Mouse (Mus musculus) frontal cortex, postnatal 36 days (tissue): ENCODE results near the gene Sulf2.

Experiments
- DNase-seq, 2 experiments: peaks; one replicate each; pipeline ENCODE4 v3.0.0; 2022; ENCODE audit warnings: low spot score in 2 of 2

Sulf2 gene

DNA sequence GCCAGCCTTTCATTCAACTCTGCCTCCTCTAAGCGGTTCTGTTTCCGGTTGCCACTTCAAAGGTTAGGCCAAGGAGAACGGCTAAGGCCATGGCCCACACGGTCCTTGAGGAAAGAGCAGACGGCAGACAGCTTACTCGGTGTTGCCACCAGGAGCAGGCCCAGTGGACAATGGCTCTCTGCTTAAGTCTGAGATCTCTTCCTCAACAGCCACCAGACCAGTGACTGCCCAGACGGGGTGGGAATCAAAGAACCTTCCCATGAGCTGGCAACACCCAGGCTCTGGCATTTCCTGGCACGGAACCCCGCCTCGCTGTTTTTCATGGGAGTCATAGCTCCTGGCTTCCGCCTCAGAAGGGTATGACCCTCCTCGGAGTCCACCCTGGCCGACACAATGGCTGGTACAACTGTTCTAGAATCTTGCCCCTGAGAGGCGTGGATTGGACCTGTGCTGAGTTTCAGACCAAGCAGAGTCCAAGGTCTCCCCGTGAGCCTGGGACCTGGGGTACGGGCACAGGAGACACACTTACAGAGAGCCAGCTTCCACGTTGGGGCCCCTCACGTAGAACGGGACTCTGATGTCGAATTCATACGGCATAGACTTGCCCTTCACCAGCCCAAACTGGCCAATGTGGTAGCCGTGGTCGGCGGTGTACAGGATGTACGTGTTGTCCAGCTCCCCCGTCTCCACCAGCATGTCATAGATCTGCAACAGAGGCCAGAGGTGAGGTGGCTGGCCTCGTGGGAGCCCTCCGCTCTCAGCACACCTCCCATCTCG is 68.8 kb downstream of the Sulf2 start:
- DNase-seq = no peak

GRCm38 (mm10) chr2:166085780-166086179 is 69.7 kb downstream of the Sulf2 start:
- DNase-seq = no peak

GRCm38 (mm10) chr2:166084964-166085363 is 70.5 kb downstream of the Sulf2 start:
- peak; percentile 65 to 71 for DNase-seq

DNA sequence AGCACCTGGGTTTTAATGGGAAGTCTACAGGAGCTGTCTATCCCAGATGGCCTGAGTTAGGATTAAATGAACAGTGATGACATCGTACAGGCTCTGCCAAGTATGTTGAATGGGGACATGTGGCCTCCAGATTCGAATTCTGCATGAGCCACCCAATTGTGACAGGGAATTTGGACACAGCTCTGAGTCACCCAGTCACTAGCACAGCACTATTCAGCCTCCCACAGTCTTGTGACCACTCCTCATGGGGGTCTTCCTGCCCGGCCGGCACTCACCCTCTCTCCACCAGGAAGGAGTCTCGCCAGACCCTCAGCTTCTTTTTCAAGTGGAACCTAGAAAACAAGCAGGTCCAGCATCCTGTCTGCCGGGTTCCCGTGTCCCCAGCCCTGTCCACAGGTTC is 71.4 kb downstream of the Sulf2 start:
- no peak for DNase-seq

- no peak for DNase-seq
Observed at GRCm38 (mm10) chr2:166083542-166084031, 71.9 kb downstream of the Sulf2 start.

DNA sequence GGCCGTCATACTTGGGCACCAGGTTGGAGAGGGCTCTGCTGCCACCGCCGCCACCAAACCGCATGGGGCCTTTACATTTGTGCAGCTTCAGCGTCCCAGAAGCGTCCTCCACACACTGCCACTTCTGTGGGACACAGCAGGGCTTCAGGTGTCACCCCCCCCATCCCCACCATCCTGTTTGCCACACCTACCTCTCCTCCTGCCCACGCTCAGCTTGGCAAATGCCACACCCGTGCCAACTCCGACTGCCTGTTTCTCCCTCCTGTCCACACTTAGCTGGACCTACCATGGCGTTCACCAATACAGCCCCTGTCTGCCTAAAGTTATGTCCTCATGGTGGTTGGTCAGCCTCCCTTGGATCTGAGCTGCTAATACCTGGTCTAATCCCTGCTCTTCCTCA is 72.8 kb downstream of the Sulf2 start:
- no peak for DNase-seq

- DNase-seq = peak; percentile 67 to 79
Observed at GRCm38 (mm10) chr2:166082193-166082592, 73.3 kb downstream of the Sulf2 start.

DNA sequence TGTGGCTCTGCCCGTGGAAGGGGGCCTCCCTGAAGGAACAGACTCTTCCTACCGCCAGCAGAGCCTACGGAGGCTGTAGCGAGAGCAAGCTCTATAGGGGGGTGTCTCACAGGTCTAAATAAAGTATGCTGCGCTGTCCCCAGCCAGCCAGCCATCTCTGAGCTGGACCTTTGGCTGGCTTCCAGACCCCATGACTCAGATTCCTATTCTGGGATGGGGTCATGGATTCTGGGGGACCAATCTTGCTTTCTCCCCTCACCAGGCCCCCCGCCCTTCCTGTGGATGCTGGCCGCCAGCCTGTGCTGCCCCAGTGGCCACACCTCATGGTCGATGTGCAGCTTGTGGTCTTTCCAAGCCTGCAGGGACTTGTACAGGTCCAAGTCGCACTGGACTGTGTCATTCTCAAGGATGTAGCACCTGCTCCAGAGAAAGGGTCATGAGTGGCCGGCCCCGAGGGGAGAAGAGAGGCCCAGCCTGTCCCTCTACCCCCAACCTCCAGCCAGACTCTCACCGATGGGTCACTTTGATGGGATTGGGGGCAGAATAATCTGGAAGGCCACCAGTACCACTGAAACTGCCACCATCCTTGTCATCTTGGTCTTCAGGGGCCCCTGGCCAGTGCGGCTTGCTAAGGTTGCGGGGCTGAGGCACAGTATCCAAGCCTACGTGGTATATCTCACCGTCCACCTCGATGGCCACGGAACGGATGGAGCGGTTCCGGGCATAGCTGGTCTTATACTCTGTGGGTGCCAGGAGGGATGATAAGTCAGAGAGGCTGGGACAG is 74.3 kb downstream of the Sulf2 start:
- DNase-seq = no peak

GRCm38 (mm10) chr2:166079961-166080885 is 75.2 kb downstream of the Sulf2 start:
- DNase-seq = no peak

DNA sequence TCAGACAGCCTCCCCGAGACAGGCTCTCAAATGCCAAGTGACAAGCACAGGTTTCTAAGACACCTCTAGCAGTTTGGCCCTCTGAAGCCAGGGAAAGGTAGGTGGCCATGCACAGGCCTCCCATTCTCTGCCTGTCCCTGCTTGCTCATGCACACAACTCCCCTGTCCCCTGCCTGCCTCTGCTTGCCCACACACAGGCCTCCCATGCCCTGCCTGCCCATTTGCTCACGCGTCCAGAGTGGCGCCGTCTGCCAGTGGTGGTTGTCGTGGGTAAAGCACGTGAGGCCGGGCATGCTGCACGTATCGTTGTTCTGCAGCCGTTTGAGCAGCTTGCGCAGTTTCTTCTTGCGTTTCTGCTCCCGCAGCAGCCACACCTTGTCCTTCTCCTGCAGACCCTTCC is 76.2 kb downstream of the Sulf2 start:
- DNase-seq = no peak

DNA sequence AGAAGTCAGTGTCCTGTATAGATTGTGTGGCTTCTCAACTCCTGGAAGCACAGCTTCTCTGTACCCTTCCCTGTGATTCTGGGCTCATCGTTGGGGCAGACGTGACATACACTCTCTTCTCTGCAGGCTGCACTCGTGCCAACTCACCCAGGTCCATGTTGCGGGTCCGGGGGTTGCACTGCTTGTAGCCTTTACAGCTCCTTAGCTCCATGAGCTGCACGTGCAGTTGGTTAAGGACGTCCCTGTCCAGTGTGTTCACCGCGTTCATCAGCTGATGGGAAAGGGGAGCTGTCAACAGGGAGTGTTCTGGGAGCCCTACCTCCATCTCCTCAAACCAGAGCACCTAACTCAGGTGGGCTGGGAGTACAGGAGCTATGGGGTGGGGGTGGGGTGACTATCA is 78.1 kb downstream of the Sulf2 start:
- no peak for DNase-seq

DNA sequence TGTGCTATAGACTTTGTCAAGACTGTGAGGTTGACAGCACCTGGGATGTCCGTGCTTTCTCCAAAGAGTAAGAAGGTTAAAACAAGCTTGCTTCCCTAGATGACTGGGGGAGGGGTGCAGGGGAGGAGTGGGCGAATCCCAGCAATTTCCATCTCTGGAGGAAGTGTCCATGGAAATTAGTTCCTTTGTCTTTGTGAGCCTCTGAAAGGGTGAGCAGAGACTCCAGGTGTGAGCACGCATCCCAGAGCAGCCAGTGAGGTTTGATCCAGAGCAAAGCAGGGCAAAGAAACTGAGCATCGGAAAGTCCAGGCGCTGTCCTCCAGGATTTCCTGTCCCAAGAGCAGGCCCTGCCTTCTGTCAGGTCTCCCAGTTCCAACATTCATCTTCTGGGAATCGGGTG is 81.1 kb downstream of the Sulf2 start:
- DNase-seq = no peak

DNA sequence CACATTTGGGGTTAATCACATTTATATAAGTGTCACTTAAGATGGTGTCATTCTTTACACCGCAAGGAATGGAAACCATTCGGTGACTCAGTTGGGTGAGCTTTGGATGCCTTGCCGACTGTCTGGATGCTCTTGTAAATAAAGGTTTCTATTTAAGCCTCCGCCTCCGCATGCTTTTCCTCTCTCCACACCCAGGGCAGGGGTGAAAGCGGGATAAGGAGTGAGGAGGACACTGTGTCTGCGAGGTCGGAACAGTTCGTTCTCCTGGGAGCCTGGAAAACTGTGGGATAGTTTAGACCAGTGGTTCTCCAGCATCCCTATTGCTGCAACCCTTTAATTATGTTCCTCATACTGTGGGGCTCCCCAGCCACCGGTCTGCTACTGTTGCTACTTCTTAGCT is 82.4 kb downstream of the Sulf2 start:
- DNase-seq = no peak

DNA sequence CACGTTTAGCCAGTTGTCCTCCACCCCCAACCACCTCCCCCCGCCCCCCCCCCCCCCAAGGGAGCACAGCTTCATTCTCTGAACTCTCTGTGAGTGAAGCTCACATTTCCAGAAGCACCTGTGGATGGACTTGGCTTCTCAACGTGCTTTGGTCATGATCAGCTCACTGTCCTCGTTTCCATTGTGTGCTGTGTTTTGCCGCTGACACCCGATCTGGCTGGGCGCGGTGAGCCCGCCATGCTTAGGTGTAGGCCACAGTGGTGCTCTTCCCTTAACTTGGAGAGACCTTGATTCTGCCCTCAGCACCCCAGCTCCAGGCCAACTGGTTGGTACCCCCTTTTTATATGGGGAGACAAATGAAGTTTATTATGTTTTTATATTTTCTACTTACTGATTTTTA is 83.6 kb downstream of the Sulf2 start:
- DNase-seq = no peak

GRCm38 (mm10) chr2:166071481-166071880 is 84.0 kb downstream of the Sulf2 start:
- DNase-seq = no peak

DNA sequence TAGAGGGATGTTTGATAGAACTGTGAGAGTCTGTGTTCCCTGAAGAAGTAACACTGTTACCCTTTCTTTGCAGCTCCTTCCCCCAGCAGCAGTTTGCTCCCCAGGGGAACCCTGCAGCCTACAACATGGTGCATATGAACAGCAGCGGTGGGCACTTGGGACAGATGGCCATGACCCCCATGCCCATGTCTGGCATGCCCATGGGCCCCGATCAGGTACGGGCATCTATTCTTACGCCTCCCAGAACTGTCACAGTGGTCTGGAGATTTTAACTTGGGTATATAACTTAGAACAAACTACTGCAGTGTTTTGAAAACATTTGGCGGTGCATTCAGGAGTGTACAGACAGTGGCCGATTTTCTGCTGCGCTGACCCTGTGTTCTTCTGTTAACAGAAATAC is 85.7 kb downstream of the Sulf2 start:
- DNase-seq = no peak

DNA sequence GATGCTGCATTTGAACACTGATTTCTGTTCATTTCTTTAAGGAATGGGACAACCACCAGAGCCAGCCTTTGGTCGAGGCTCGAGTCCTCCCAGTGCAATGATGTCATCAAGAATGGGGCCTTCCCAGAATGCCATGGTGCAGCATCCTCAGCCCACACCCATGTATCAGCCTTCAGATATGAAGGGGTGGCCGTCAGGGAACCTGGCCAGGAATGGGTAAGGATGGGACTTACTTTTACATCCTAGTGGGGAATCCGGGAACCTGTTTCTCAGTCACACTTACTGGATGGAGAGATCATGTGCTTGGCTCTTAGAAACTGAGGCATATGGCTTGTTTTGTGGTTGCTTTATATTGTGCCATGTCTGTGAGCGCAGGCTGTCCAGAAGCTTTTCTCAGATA is 86.3 kb downstream of the Sulf2 start:
- no peak for DNase-seq

DNA sequence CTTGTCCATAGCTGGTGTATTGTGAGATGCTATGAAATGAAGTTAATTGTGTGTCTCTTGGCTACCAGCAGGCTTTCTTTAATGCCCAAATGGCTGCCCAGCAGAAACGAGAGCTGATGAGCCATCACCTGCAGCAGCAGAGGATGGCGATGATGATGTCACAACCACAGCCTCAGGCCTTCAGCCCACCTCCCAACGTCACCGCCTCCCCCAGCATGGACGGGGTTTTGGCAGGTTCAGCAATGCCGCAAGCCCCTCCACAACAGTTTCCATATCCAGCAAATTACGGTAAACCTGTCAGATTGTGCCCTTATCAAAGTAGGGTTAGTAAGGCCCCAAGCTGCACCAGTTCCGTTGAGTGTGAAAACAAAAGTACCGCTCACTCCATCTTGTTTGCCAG is 87.2 kb downstream of the Sulf2 start:
- DNase-seq = no peak

GRCm38 (mm10) chr2:166066434-166066833 is 89.0 kb downstream of the Sulf2 start:
- DNase-seq = no peak

DNA sequence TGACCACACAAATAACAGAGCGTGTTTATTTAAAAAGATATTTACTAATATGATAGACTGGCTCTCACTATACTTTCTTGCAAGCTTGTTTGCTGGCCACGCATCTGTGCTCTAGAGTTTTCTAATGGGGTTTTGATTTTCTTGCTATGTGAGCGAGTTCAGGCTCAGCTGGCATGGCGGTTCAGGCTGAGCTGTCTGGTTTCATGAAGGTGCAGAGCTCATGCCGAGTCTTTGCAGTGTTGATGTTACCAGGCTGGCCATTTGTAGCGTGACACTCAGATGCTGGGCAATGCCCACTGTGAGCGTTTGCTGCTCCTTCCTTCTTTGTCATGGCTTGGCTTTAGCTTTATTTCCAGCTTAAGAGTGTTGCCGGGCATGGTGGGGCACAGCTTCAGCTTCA is 93.0 kb downstream of the Sulf2 start:
- DNase-seq = no peak

- DNase-seq = no peak
Observed at GRCm38 (mm10) chr2:166062008-166062407, 93.5 kb downstream of the Sulf2 start.
